ENCODE assay signal across 12 mouse cellular contexts in the genomic region with DNA sequence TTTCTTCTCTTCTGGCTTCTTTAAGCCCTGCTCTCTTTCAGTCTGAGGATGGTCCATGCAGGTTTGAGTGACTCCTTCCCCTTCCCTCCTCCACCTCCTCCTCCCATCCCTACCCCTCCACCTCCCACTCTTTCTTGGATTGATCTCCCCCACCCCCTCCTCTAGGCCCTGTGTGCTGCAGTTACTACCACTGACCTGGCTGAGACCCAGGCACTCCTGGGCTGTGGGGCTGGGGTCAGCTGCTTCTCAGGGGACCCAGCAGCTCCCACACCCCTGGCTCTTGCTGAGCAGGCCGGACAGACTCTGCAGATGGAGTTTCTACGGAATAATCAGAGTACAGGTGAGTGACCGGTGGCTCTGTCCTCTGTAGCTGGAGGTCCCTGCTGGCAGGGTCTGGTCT. TPM values are rescaled to one million over a fixed set of nuclear protein-coding genes. Genes with fewer than 3 reads are reported as not detected.
DNase-seq lines count a peak whose midpoint lies in the region; ATAC-seq and TF ChIP-seq lines count a peak whose summit lies in the region.
"Had no signal": no experiment of that assay in that cellular context is flagged by ENCODE, and none has a peak within 500 bp of the region (broad histone marks: within the 10 kb centered on the region; RNA-seq: fewer than 3 reads in every experiment).

No protein-coding gene starts in this region.

- no peak for ATAC-seq in liver, embryonic 11.5 days (replicated peaks; ENCODE audit: low FRiP score)
- no peak; the same call in 1 of the 2 replicates for ATAC-seq in embryonic facial prominence, embryonic 14.5 days (ENCODE audit: low read depth)
- ATAC-seq in liver, embryonic 12.5 days: no peak

- TF ChIP-seq POLR2A in heart, adult 2 months (IDR thresholded peaks at IDR 0.05; ENCODE audit: insufficient read depth, low read depth, low read length): no peak

- H3K27me3 ChIP-seq in heart, adult 2 months (ENCODE audit: control insufficient read depth, insufficient read depth, low read length): no peaks in the 10 kb centered on the region
- H3K27me3 ChIP-seq in liver, embryonic 11.5 days (replicated peaks; ENCODE audit: control insufficient read depth, insufficient read depth, low read length): no peaks in the 10 kb centered on the region
- no peaks in the 10 kb centered on the region for H3K27me3 ChIP-seq in embryonic facial prominence, embryonic 14.5 days (replicated peaks; ENCODE audit: control insufficient read depth, insufficient read depth, low read length)
- no peaks in the 10 kb centered on the region for H3K27me3 ChIP-seq in liver, embryonic 12.5 days (replicated peaks)

- no peaks in the 10 kb centered on the region for H3K36me3 ChIP-seq in heart, adult 2 months (ENCODE audit: control insufficient read depth, insufficient read depth, low read length)
- peaks cover 24% of the 10 kb centered on the region for H3K36me3 ChIP-seq in liver, embryonic 11.5 days (ENCODE audit: control insufficient read depth, insufficient read depth, low read length)
- peaks cover 36% of the 10 kb centered on the region for H3K36me3 ChIP-seq in embryonic facial prominence, embryonic 14.5 days (ENCODE audit: control insufficient read depth, insufficient read depth, low read length)
- H3K36me3 ChIP-seq in liver, embryonic 12.5 days: peaks cover 72% of the 10 kb centered on the region

- peak overlapping the region; percentile 81 for H3K27ac ChIP-seq in heart, adult 2 months
- peak overlapping the region; percentile 80 for H3K27ac ChIP-seq in liver, embryonic 11.5 days (ENCODE audit: low read depth, low read length)
- peak overlapping the region; percentile 97 for H3K27ac ChIP-seq in embryonic facial prominence, embryonic 14.5 days (replicated peaks; ENCODE audit: low read depth, low read length)
- H3K27ac ChIP-seq in liver, embryonic 12.5 days: peak overlapping the region; percentile 57; the same call in 1 of the 2 replicates
- H3K27ac ChIP-seq: liver, embryonic 14.5 days had no signal

- peak overlapping the region; percentile 58 for H3K9ac ChIP-seq in heart, adult 2 months (ENCODE audit: low read depth, low read length)
- H3K9ac ChIP-seq in liver, embryonic 11.5 days (ENCODE audit: low read depth, low read length): no peak overlapping the region
- H3K9ac ChIP-seq in embryonic facial prominence, embryonic 14.5 days (ENCODE audit: low read depth, low read length): peak overlapping the region; percentile 58
- no peak overlapping the region for H3K9ac ChIP-seq in liver, embryonic 12.5 days
- H3K9ac ChIP-seq: liver, embryonic 14.5 days had no signal

- H3K79me2 ChIP-seq in heart, adult 2 months (replicated peaks; ENCODE audit: control insufficient read depth, insufficient read depth, low read length): no peaks in the 10 kb centered on the region

- peak overlapping the region; percentile 40 for H3K4me3 ChIP-seq in heart, adult 2 months
- peak overlapping the region; percentile 10; the same call in 1 of the 2 replicates for H3K4me3 ChIP-seq in liver, embryonic 11.5 days (ENCODE audit: low read depth, low read length)
- peak overlapping the region; percentile 38 for H3K4me3 ChIP-seq in embryonic facial prominence, embryonic 14.5 days (ENCODE audit: low read depth, low read length)
- H3K4me3 ChIP-seq in liver, embryonic 12.5 days: 0 out of 2 replicates have a peak overlapping the region, but pooled peaks have one; percentile 5

- WGBS in heart, adult 2 months: 75% methylated on average over 3 of the region's 3 CpGs
- 77% methylated on average over 3 of the region's 3 CpGs for WGBS in liver, embryonic 11.5 days
- WGBS in embryonic facial prominence, embryonic 14.5 days: 51% methylated on average over 3 of the region's 3 CpGs
- 82% methylated on average over 3 of the region's 3 CpGs for WGBS in liver, embryonic 12.5 days (ENCODE audit: insufficient replicate concordance)

- no peak for TF ChIP-seq EP300 in heart, adult 2 months (IDR thresholded peaks at IDR 0.05; ENCODE audit: insufficient read depth, low read depth, low read length)

- H3K9me3 ChIP-seq in liver, embryonic 11.5 days (ENCODE audit: control insufficient read depth, low read length): no peaks in the 10 kb centered on the region
- no peaks in the 10 kb centered on the region for H3K9me3 ChIP-seq in embryonic facial prominence, embryonic 14.5 days (ENCODE audit: control insufficient read depth, low read length)
- H3K9me3 ChIP-seq in liver, embryonic 12.5 days (replicated peaks): no peaks in the 10 kb centered on the region

- intact Hi-C loops in heart, adult 2 months (cut with DNase I): no loop called here
- intact Hi-C loops in heart, postnatal 14 days (cut with DNase I): no loop called here

- DNase-seq in heart, adult 2 months: no peak
- no peak for DNase-seq in heart, postnatal 14 days
- DNase-seq in liver, embryonic 11.5 days (ENCODE audit: low spot score): no peak
- no peak for DNase-seq in liver
- DNase-seq in embryonic facial prominence, embryonic 14.5 days (ENCODE audit: low spot score): no peak
- no peak for DNase-seq in spleen, adult 18-20 months
- no peak for DNase-seq in cerebellum, postnatal 10 days
- DNase-seq: cerebellum, postnatal 25 days; right cerebral cortex, adult 18-20 months had no signal

- peaks cover 16% of the 10 kb centered on the region for H3K4me1 ChIP-seq in heart, adult 2 months (ENCODE audit: control insufficient read depth, insufficient read depth, low read length)
- peaks cover 12% of the 10 kb centered on the region for H3K4me1 ChIP-seq in liver, embryonic 11.5 days (replicated peaks; ENCODE audit: control insufficient read depth, insufficient read depth, low read length)
- H3K4me1 ChIP-seq in embryonic facial prominence, embryonic 14.5 days (ENCODE audit: control insufficient read depth, insufficient read depth, low read length): peaks cover 32% of the 10 kb centered on the region
- peaks cover 36% of the 10 kb centered on the region for H3K4me1 ChIP-seq in liver, embryonic 12.5 days

- TF ChIP-seq CTCF in heart, adult 2 months (IDR thresholded peaks at IDR 0.05): no peak

- H3K4me2 ChIP-seq in liver, embryonic 11.5 days: peak overlapping the region; percentile 48
- peak overlapping the region; percentile 62 for H3K4me2 ChIP-seq in embryonic facial prominence, embryonic 14.5 days (ENCODE audit: low read depth, low read length)
- peak overlapping the region; percentile 23 for H3K4me2 ChIP-seq in liver, embryonic 12.5 days

RNA-seq across cellular contexts. Expression of gene Gm45837, which starts 16.1 kb away (rescaled TPM):
- total RNA-seq in heart, adult 2 months (2021): not detected
- polyA plus RNA-seq in heart, adult 2 months (2012; rRNA removed): not detected in 2 replicates
- total RNA-seq in heart, postnatal 14 days (2021): not detected
- polyA plus RNA-seq in liver, embryonic 11.5 days (2014; fragmentation: Nextera tagmentation; extraction: Ambion mirVana): 2.1 TPM in 1 of 2 replicates, not detected in the other
- not detected in 2 replicates for polyA plus RNA-seq in embryonic facial prominence, embryonic 14.5 days (2014; fragmentation: Nextera tagmentation; extraction: Ambion mirVana)
- not detected in 2 replicates for polyA plus RNA-seq in liver, embryonic 12.5 days (2016; fragmentation: Nextera tagmentation; extraction: Ambion mirVana)
- polyA plus RNA-seq: C2C12; liver, embryonic 14.5 days had no signal

RNA-seq across cellular contexts. Expression of gene Pde2a, which starts 26.9 kb away (rescaled TPM):
- total RNA-seq in heart, adult 2 months (2021): 10 to 100 TPM; 56.0 to 57.1 TPM
- 41.6 and 57.0 TPM in 2 replicates for polyA plus RNA-seq in heart, adult 2 months (2012; rRNA removed)
- 10 to 100 TPM; 72.2 to 78.0 TPM for total RNA-seq in heart, postnatal 14 days (2021)
- 14.4 and 15.0 TPM in 2 replicates for polyA plus RNA-seq in liver, embryonic 11.5 days (2014; fragmentation: Nextera tagmentation; extraction: Ambion mirVana)
- polyA plus RNA-seq in embryonic facial prominence, embryonic 14.5 days (2014; fragmentation: Nextera tagmentation; extraction: Ambion mirVana): 32.1 and 33.0 TPM in 2 replicates
- polyA plus RNA-seq in liver, embryonic 12.5 days (2016; fragmentation: Nextera tagmentation; extraction: Ambion mirVana): 11.9 and 12.0 TPM in 2 replicates

RNA-seq across cellular contexts. Expression of gene Arap1, which starts 46.7 kb away (rescaled TPM):
- 10 to 100 TPM; 30.1 to 32.6 TPM for total RNA-seq in heart, adult 2 months (2021)
- polyA plus RNA-seq in heart, adult 2 months (2012; rRNA removed): 55.9 and 68.5 TPM in 2 replicates
- 10 to 100 TPM; 38.6 to 41.8 TPM for total RNA-seq in heart, postnatal 14 days (2021)
- polyA plus RNA-seq in liver, embryonic 11.5 days (2014; fragmentation: Nextera tagmentation; extraction: Ambion mirVana): 33.8 and 33.9 TPM in 2 replicates
- polyA plus RNA-seq in embryonic facial prominence, embryonic 14.5 days (2014; fragmentation: Nextera tagmentation; extraction: Ambion mirVana): 75.5 and 82.3 TPM in 2 replicates
- polyA plus RNA-seq in liver, embryonic 12.5 days (2016; fragmentation: Nextera tagmentation; extraction: Ambion mirVana): 20.5 and 24.6 TPM in 2 replicates

Comparison
In these comparisons a context has a peak if more than half of its experiments do, and no peak if none do; other contexts are left out.
1. H3K9ac ChIP-seq: peak in heart, adult 2 months (single experiment) and embryonic facial prominence, embryonic 14.5 days (single experiment); none in liver, embryonic 11.5 days (single experiment) and liver, embryonic 12.5 days (single experiment).
2. Peak in every context shown above with its lines, with median percentiles within 50 percentile points of each other: H3K27ac ChIP-seq, H3K4me3 ChIP-seq and H3K4me2 ChIP-seq.